Mouse (Mus musculus): ENCODE results near the gene Exosc3. TPM values are rescaled to one million over a fixed set of nuclear protein-coding genes. Genes with fewer than 3 reads are reported as not detected.
"Not testable (repeated sequence)": the region's sequence is repeated elsewhere in the genome, so short reads cannot be mapped to it uniquely, and the experiment has no call there.

Exosc3 gene
- 10 to 100 TPM; 33.3 to 39.2 TPM for total RNA-seq (2021)
- long read RNA-seq, experiment 1, transcript Exosc3-201 (4 exons, 1,077 nt): major isoform, 12 of 17 reads
- long read RNA-seq, experiment 1, partial matches to known transcripts: 1 of 17 reads
- long read RNA-seq, experiment 1, other reads (novel, unspliced or antisense): 2 of 17 reads
- long read RNA-seq, experiment 2, transcript Exosc3-201 (4 exons, 1,077 nt): major isoform, 44 of 45 reads
- long read RNA-seq, experiment 2, partial matches to known transcripts: 0 of 45 reads
- long read RNA-seq, experiment 2, other reads (novel, unspliced or antisense): 1 of 45 reads

- DNase-seq (ENCODE audit: low spot score in 2 of 2): peak; percentile 56 to 59
Observed at GRCm38 (mm10) chr4:45342286-45343155, at the start of gene Exosc3. Gene Exosc3, minus strand, starts transcription at chr4:45342732.

GRCm38 (mm10) chr4:45392099-45392498, 49.6 kb upstream of the Exosc3 start:
- no peak for DNase-seq (ENCODE audit: low spot score in 2 of 2)

GRCm38 (mm10) chr4:45387296-45387695, 44.8 kb upstream of the Exosc3 start:
- not testable (repeated sequence) for DNase-seq (ENCODE audit: low spot score in 2 of 2)

- DNase-seq (ENCODE audit: low spot score in 2 of 2): not testable (repeated sequence)
Observed at GRCm38 (mm10) chr4:45382133-45382532, 39.6 kb upstream of the Exosc3 start.

GRCm38 (mm10) chr4:45380903-45381580, 38.5 kb upstream of the Exosc3 start:
- not testable (repeated sequence) for DNase-seq (ENCODE audit: low spot score in 2 of 2)

GRCm38 (mm10) chr4:45376573-45376972, 34.0 kb upstream of the Exosc3 start:
- no peak for DNase-seq (ENCODE audit: low spot score in 2 of 2)

- no peak for DNase-seq (ENCODE audit: low spot score in 2 of 2)
Observed at GRCm38 (mm10) chr4:45374879-45375278, 32.3 kb upstream of the Exosc3 start.

GRCm38 (mm10) chr4:45371261-45371660, 28.7 kb upstream of the Exosc3 start:
- no peak for DNase-seq (ENCODE audit: low spot score in 2 of 2)

- no peak for DNase-seq (ENCODE audit: low spot score in 2 of 2)
Observed at GRCm38 (mm10) chr4:45356653-45357052, 14.1 kb upstream of the Exosc3 start.

- peak; percentile 97 for DNase-seq (ENCODE audit: low spot score in 2 of 2)
Observed at GRCm38 (mm10) chr4:45341669-45342249, 773 bp downstream of the Exosc3 start, which contains the start of gene Dcaf10. Gene Dcaf10, plus strand, starts transcription at chr4:45342101.

- no peak for DNase-seq (ENCODE audit: low spot score in 2 of 2)
Observed at GRCm38 (mm10) chr4:45341226-45341625, 1.3 kb downstream of the Exosc3 start.

- DNase-seq (ENCODE audit: low spot score in 2 of 2): no peak
Observed at GRCm38 (mm10) chr4:45332466-45332865, 10.1 kb downstream of the Exosc3 start.

- no peak for DNase-seq (ENCODE audit: low spot score in 2 of 2)
Observed at GRCm38 (mm10) chr4:45331139-45331538, 11.4 kb downstream of the Exosc3 start.

- peak; percentile 81 to 84 for DNase-seq (ENCODE audit: low spot score in 2 of 2)
Observed at GRCm38 (mm10) chr4:45320159-45320816, 22.2 kb downstream of the Exosc3 start.

GRCm38 (mm10) chr4:45311056-45311455, 31.5 kb downstream of the Exosc3 start:
- DNase-seq (ENCODE audit: low spot score in 2 of 2): no peak

GRCm38 (mm10) chr4:45308606-45309005, 33.9 kb downstream of the Exosc3 start:
- no peak for DNase-seq (ENCODE audit: low spot score in 2 of 2)

GRCm38 (mm10) chr4:45308046-45308445, 34.5 kb downstream of the Exosc3 start:
- no peak for DNase-seq (ENCODE audit: low spot score in 2 of 2)

GRCm38 (mm10) chr4:45305536-45305935, 37.0 kb downstream of the Exosc3 start:
- no peak for DNase-seq (ENCODE audit: low spot score in 2 of 2)

GRCm38 (mm10) chr4:45296662-45297564, 45.6 kb downstream of the Exosc3 start, which contains the start of gene Trmt10b:
Gene Trmt10b, plus strand, starts transcription at chr4:45297127.
- peak; percentile 47 to 54 for DNase-seq (ENCODE audit: low spot score in 2 of 2)

Data from adrenal gland, adult 18-20 months (tissue).